Mouse (Mus musculus): ENCODE results near the gene Esm1.

DNA sequence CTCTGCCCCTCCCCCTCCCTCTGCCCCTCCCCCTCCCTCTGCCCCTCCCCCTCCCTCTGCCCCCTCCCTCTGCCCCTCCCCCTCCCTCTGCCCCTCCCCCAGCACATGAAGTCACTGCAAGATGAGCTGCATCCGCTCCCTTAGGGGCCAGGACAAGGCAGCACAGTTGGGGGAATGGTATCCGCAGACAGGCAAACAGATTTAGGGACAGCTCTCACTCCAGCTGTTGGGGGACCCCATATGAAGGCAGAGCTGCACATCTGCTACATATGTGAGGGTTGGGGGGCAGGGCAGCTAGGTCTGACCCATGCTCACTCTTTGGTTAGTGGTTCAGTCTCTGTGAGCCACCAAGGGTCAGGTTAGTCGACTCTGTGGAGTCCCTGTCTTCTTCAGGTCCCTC lies 10.1 kb upstream of the Esm1 start:
- TF ChIP-seq HCFC1 (IDR thresholded peaks at IDR 0.05; ENCODE audit: borderline replicate concordance, insufficient read depth, low read length) (no peak), ZC3H11A (IDR thresholded peaks at IDR 0.05; ENCODE audit: borderline replicate concordance, low read depth, low read length) (no peak)
